In genomic region chr3:52843998-52844397, GRCm38 (mm10) we compare ENCODE assay signal across 9 mouse cellular contexts.
A peak's percentile ranks its signal among the peaks of the same experiment; 100 is the strongest.
DNase-seq lines count a peak whose midpoint lies in the region; ATAC-seq and TF ChIP-seq lines count a peak whose summit lies in the region.
"Had no signal": no experiment of that assay in that cellular context is flagged by ENCODE, and none has a peak within 500 bp of the region (broad histone marks: within the 10 kb centered on the region; RNA-seq: fewer than 3 reads in every experiment).

No protein-coding gene starts in this region.

- peak; percentile 81 for DNase-seq in midbrain, embryonic 14.5 days
- peak; percentile 79 for DNase-seq in brain, embryonic 14.5 days (ENCODE audit: low read depth)
- peak; percentile 90 for DNase-seq in kidney, adult 9 months
- DNase-seq in liver, adult 2 months (ENCODE audit: extremely low read depth, low read depth, low spot score): peak; percentile 63
- peak; percentile 79 for DNase-seq in ovary, postnatal 36 days (ENCODE audit: low spot score)
- DNase-seq in thymus, postnatal 14 days: peak; percentile 93

- no peak overlapping the region for H3K4me3 ChIP-seq in midbrain, embryonic 14.5 days (replicated peaks; ENCODE audit: low read depth, low read length)
- H3K4me3 ChIP-seq in midbrain, embryonic 13.5 days (replicated peaks): no peak overlapping the region
- no peak overlapping the region for H3K4me3 ChIP-seq in liver, adult 2 months (ENCODE audit: insufficient read depth, low read depth, low read length)
- H3K4me3 ChIP-seq: hindbrain, embryonic 15.5 days had no signal

- no peak for ATAC-seq in midbrain, embryonic 14.5 days (ENCODE audit: low FRiP score, low TSS enrichment)
- ATAC-seq in midbrain, embryonic 13.5 days: no peak
- ATAC-seq in erythroid progenitor cell, adult 5-6 weeks (replicated peaks; ENCODE audit: low FRiP score, poor library complexity, severe bottlenecking): peak; percentile 57; the same call in 1 of the 2 replicates

- no peak for TF ChIP-seq POLR2A in brain, embryonic 14.5 days (IDR thresholded peaks at IDR 0.05; ENCODE audit: borderline replicate concordance, extremely low read depth, insufficient read depth, insufficient read length, poor library complexity, severe bottlenecking)
- no peak for TF ChIP-seq POLR2A in liver, adult 2 months (IDR thresholded peaks at IDR 0.05; ENCODE audit: extremely low read depth, insufficient read depth, low read length)

- H3K9me3 ChIP-seq in midbrain, embryonic 14.5 days (ENCODE audit: control insufficient read depth, low read length): no peaks in the 10 kb centered on the region
- no peaks in the 10 kb centered on the region for H3K9me3 ChIP-seq in midbrain, embryonic 13.5 days
- H3K9me3 ChIP-seq: hindbrain, embryonic 15.5 days had no signal

- no peaks in the 10 kb centered on the region for H3K36me3 ChIP-seq in midbrain, embryonic 14.5 days (ENCODE audit: control insufficient read depth, insufficient read depth, low read length)
- no peaks in the 10 kb centered on the region for H3K36me3 ChIP-seq in midbrain, embryonic 13.5 days
- H3K36me3 ChIP-seq in liver, adult 2 months (ENCODE audit: control insufficient read depth, insufficient read depth, low read length): no peaks in the 10 kb centered on the region
- H3K36me3 ChIP-seq: hindbrain, embryonic 15.5 days had no signal

- H3K79me2 ChIP-seq in liver, adult 2 months (ENCODE audit: control insufficient read depth, insufficient read depth, low read length): no peaks in the 10 kb centered on the region

- 0 out of 2 replicates have a peak, but pooled peaks cover 9% of the 10 kb centered on the region for H3K27me3 ChIP-seq in midbrain, embryonic 14.5 days (ENCODE audit: control insufficient read depth, insufficient read depth, low read length)
- H3K27me3 ChIP-seq in midbrain, embryonic 13.5 days: peaks cover 37% of the 10 kb centered on the region
- no peaks in the 10 kb centered on the region for H3K27me3 ChIP-seq in liver, adult 2 months (ENCODE audit: control insufficient read depth, insufficient read depth, low read length)
- H3K27me3 ChIP-seq: hindbrain, embryonic 15.5 days had no signal

- no peak overlapping the region for H3K27ac ChIP-seq in midbrain, embryonic 14.5 days (replicated peaks; ENCODE audit: low read depth, low read length)
- H3K27ac ChIP-seq in midbrain, embryonic 13.5 days: no peak overlapping the region
- H3K27ac ChIP-seq in liver, adult 2 months (replicated peaks; ENCODE audit: insufficient read depth, low read depth, low read length): no peak overlapping the region
- H3K27ac ChIP-seq: hindbrain, embryonic 15.5 days had no signal

- H3K9ac ChIP-seq in midbrain, embryonic 14.5 days (replicated peaks; ENCODE audit: low read length): no peak overlapping the region
- no peak overlapping the region for H3K9ac ChIP-seq in midbrain, embryonic 13.5 days (replicated peaks)
- no peak overlapping the region for H3K9ac ChIP-seq in liver, adult 2 months (ENCODE audit: low read depth, low read length)
- H3K9ac ChIP-seq: hindbrain, embryonic 15.5 days had no signal

- TF ChIP-seq CTCF in brain, embryonic 14.5 days (IDR thresholded peaks at IDR 0.05; ENCODE audit: borderline replicate concordance, extremely low read depth, insufficient read depth, insufficient read length): peak; percentile 92
- TF ChIP-seq CTCF in liver, adult 2 months (IDR thresholded peaks at IDR 0.05; ENCODE audit: low read depth, low read length): peak; percentile 95

- H3K4me2 ChIP-seq in midbrain, embryonic 14.5 days (ENCODE audit: low read length): no peak overlapping the region
- H3K4me2 ChIP-seq in midbrain, embryonic 13.5 days (replicated peaks): no peak overlapping the region
- H3K4me2 ChIP-seq: hindbrain, embryonic 15.5 days had no signal

- WGBS in midbrain, embryonic 14.5 days: 28% methylated on average over 7 of the region's 7 CpGs
- 34% methylated on average over 7 of the region's 7 CpGs for WGBS in midbrain, embryonic 13.5 days
- WGBS in liver, adult 2 months: 32% methylated on average over 7 of the region's 7 CpGs

- no peaks in the 10 kb centered on the region for H3K4me1 ChIP-seq in midbrain, embryonic 14.5 days (ENCODE audit: control insufficient read depth, insufficient read depth, low read length)
- 0 out of 2 replicates have a peak, but pooled peaks cover 5% of the 10 kb centered on the region for H3K4me1 ChIP-seq in midbrain, embryonic 13.5 days (replicated peaks)
- H3K4me1 ChIP-seq in liver, adult 2 months (ENCODE audit: control insufficient read depth, insufficient read depth, low read length): peaks cover 1% of the 10 kb centered on the region; the same call in 1 of the 2 replicates
- H3K4me1 ChIP-seq: hindbrain, embryonic 15.5 days had no signal
